Mouse (Mus musculus): ENCODE measurements around the gene Defb9. TPM values are rescaled to one million over a fixed set of nuclear protein-coding genes. Genes with fewer than 3 reads are reported as not detected.
"Not testable (repeated sequence)": the region's sequence is repeated elsewhere in the genome, so short reads cannot be mapped to it uniquely, and the experiment has no call there.

Gene Defb9
- total RNA-seq (2021) = not detected
- polyA plus RNA-seq (2012; rRNA removed) = not detected in 2 replicates
- long read RNA-seq = 0 reads

DNA sequence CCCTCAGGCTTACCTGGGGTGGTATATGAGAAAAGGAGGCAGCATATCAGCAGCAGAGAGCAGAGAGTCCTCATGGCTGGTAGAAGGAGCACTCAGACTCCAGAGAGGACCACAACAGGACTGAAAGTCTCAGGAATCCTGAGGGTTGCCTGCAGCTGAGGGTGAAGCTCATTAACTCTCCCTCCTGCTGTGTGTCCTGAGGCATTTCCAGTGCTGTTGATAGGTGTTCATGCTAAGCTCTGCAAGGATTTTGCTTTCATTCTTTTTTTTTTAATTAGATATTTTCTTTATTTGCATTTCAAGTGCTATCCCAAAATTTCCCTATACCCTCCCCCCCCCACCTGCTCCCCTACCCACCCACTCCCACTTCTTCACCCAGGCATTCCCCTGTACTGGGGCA lies at the start of gene Defb9:
TSS of gene Defb9 (minus strand) at position 101 of the 400 bp plus-strand sequence.
- H3K4me3 ChIP-seq; H3K79me2 ChIP-seq (replicated peaks; ENCODE audit: control insufficient read depth, insufficient read depth, low read length); H3K27me3 ChIP-seq (ENCODE audit: control insufficient read depth, insufficient read depth, low read length); H3K4me1 ChIP-seq (ENCODE audit: control insufficient read depth, insufficient read depth, low read length); H3K9ac ChIP-seq (ENCODE audit: low read depth, low read length); H3K36me3 ChIP-seq (ENCODE audit: control insufficient read depth, insufficient read depth, low read length); DNase-seq; intact Hi-C loops (cut with DNase I); H3K27ac ChIP-seq: not testable (repeated sequence)

DNA sequence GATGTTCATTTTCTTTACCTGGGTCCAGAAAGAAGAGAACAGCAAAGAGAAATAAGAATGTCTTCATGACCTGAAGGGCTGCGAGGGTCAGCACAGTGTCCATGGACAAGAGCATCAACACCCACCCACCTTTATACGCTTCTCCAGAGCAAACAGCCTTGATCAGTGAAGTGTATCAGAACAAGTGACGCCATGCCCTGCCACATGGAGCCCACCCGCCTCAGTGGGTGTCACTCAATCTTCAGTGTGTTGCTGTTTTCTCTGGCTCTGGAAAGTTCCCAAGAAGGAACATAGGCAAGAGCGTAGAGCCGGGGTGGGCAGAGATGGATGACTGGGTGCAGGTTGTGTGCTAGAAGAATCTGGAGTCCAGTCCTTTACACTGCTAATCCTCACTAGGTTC lies 47.4 kb upstream of the Defb9 start, which contains the start of gene Defb15:
TSS of gene Defb15 (minus strand) at position 101 of the 400 bp plus-strand sequence.
- intact Hi-C loops (cut with DNase I) = no loop called here
- Histone ChIP-seq H3K27me3 (ENCODE audit: control insufficient read depth, insufficient read depth, low read length) (no peaks in the 10 kb centered on the region), H3K9ac (ENCODE audit: low read depth, low read length) (no peak within 1 kb of the TSS), H3K79me2 (replicated peaks; ENCODE audit: control insufficient read depth, insufficient read depth, low read length) (no peaks in the 10 kb centered on the region), H3K4me1 (ENCODE audit: control insufficient read depth, insufficient read depth, low read length) (no peaks in the 10 kb centered on the region), H3K36me3 (ENCODE audit: control insufficient read depth, insufficient read depth, low read length) (no peaks in the 10 kb centered on the region), H3K4me3 (no peak within 1 kb of the TSS), H3K27ac (no peak within 1 kb of the TSS)
- no peak for TF ChIP-seq POLR2A (IDR thresholded peaks at IDR 0.05; ENCODE audit: insufficient read depth, low read depth, low read length)
- no peak for TF ChIP-seq CTCF (IDR thresholded peaks at IDR 0.05)
- TF ChIP-seq EP300 (IDR thresholded peaks at IDR 0.05; ENCODE audit: insufficient read depth, low read depth, low read length) = no peak
- DNase-seq = no peak
- 86% methylated on average over 6 of the region's 6 CpGs for WGBS

DNA sequence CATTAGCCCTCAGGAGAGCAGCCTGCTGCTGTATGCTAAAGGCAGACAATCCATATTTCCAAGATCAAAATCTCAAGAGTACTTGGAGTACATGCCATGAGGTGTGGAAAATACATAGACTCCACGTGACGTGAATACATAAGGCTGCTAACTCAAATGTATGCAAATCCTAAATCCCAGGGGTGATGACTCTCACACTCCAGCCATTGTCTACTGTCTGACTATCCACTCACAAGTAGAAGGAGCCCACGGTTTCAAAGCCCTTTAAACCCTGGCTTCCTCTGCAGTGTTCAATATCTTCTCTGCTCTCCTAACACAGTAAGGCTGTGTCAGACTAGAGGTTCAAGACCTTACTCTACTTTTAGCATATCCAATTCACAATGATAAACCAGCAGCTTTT lies 45.5 kb upstream of the Defb9 start:
- H3K27me3 ChIP-seq (ENCODE audit: control insufficient read depth, insufficient read depth, low read length); DNase-seq; intact Hi-C loops (cut with DNase I); H3K36me3 ChIP-seq (ENCODE audit: control insufficient read depth, insufficient read depth, low read length); H3K27ac ChIP-seq; H3K4me1 ChIP-seq (ENCODE audit: control insufficient read depth, insufficient read depth, low read length); H3K4me3 ChIP-seq; H3K79me2 ChIP-seq (replicated peaks; ENCODE audit: control insufficient read depth, insufficient read depth, low read length); H3K9ac ChIP-seq (ENCODE audit: low read depth, low read length): not testable (repeated sequence)
- WGBS = 65% methylated on average over 3 of the region's 3 CpGs

DNA sequence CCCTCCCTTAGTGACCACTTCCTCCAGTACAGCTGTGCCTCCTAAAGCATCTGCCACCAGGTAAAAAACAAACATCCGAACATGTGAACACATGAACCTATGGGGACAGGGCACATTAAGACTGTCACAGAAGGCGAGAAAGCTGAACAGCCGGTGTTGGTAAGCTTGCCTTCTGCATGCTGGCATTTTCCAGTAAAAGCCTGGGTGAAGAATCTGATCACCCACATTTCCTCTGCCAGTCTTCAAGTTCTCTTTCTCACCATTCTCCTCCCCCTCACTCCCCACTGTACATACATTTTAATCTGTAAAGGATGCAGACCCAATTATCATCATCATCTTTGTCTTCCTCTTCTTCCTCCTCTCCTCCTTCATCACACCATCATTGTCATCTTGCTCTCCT lies 30.4 kb upstream of the Defb9 start:
- Histone ChIP-seq H3K4me3 (no peak overlapping the region), H3K27ac (no peak overlapping the region), H3K79me2 (replicated peaks; ENCODE audit: control insufficient read depth, insufficient read depth, low read length) (no peaks in the 10 kb centered on the region), H3K4me1 (ENCODE audit: control insufficient read depth, insufficient read depth, low read length) (no peaks in the 10 kb centered on the region), H3K36me3 (ENCODE audit: control insufficient read depth, insufficient read depth, low read length) (no peaks in the 10 kb centered on the region), H3K9ac (ENCODE audit: low read depth, low read length) (no peak overlapping the region), H3K27me3 (ENCODE audit: control insufficient read depth, insufficient read depth, low read length) (no peaks in the 10 kb centered on the region)
- intact Hi-C loops (cut with DNase I) = no loop called here
- TF ChIP-seq POLR2A (IDR thresholded peaks at IDR 0.05; ENCODE audit: insufficient read depth, low read depth, low read length) (no peak), CTCF (IDR thresholded peaks at IDR 0.05) (no peak), EP300 (IDR thresholded peaks at IDR 0.05; ENCODE audit: insufficient read depth, low read depth, low read length) (no peak)
- 73% methylated on average over 3 of the region's 3 CpGs for WGBS
- no peak for DNase-seq

DNA sequence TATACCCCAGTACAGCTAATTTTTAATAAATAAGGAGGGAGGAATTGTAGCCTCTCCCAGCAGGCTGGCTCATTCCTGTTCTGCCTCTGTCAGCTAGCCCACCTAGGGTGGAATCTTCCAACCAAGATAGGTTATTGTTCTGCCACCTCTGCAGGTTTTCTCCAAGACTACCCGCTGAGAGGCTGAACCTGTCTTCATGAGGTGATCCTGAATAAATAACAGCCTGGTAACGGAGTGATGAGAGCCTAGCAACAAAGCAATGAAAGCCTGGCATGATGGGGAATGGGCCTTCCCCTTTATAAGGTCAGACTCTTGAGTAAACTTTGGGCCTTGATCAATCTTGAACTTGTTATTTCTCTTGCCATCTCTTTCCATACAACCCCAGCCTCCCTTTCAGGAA lies 27.3 kb upstream of the Defb9 start:
- no peak overlapping the region for H3K4me3 ChIP-seq
- no peaks in the 10 kb centered on the region for H3K4me1 ChIP-seq (ENCODE audit: control insufficient read depth, insufficient read depth, low read length)
- 33% methylated on average over 2 of the region's 2 CpGs for WGBS
- no peaks in the 10 kb centered on the region for H3K36me3 ChIP-seq (ENCODE audit: control insufficient read depth, insufficient read depth, low read length)
- H3K27me3 ChIP-seq (ENCODE audit: control insufficient read depth, insufficient read depth, low read length) = no peaks in the 10 kb centered on the region
- no peak for DNase-seq
- H3K27ac ChIP-seq = no peak overlapping the region
- H3K79me2 ChIP-seq (replicated peaks; ENCODE audit: control insufficient read depth, insufficient read depth, low read length) = no peaks in the 10 kb centered on the region
- no peak for TF ChIP-seq EP300 (IDR thresholded peaks at IDR 0.05; ENCODE audit: insufficient read depth, low read depth, low read length)
- TF ChIP-seq POLR2A (IDR thresholded peaks at IDR 0.05; ENCODE audit: insufficient read depth, low read depth, low read length) = no peak
- no peak for TF ChIP-seq CTCF (IDR thresholded peaks at IDR 0.05)
- intact Hi-C loops (cut with DNase I) = no loop called here
- H3K9ac ChIP-seq (ENCODE audit: low read depth, low read length) = no peak overlapping the region

DNA sequence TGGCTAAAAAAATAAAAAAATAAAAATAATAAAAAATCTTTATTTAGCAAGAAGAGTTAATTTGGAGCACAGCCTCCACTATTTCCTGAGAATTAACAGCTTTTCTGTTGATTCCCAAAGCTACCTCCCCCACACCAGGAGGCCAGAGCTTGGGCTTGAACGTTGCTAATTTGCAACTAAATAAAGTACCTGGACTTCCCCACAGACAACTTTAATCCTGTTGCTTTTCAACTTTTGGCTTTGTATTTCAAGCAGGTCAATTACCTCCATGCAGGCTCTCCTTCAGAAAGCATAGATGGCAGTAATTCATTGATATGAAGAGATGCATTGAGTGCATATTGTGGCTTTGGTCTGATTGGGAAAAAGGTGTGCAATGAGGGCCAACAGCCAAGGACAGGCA lies 26.7 kb upstream of the Defb9 start:
- DNase-seq = no peak
- 4% methylated on average over 1 of the region's 1 CpGs for WGBS
- H3K27me3 ChIP-seq (ENCODE audit: control insufficient read depth, insufficient read depth, low read length) = no peaks in the 10 kb centered on the region
- H3K36me3 ChIP-seq (ENCODE audit: control insufficient read depth, insufficient read depth, low read length) = no peaks in the 10 kb centered on the region
- intact Hi-C loops (cut with DNase I) = no loop called here
- no peak overlapping the region for H3K4me3 ChIP-seq
- TF ChIP-seq CTCF (IDR thresholded peaks at IDR 0.05) (no peak), EP300 (IDR thresholded peaks at IDR 0.05; ENCODE audit: insufficient read depth, low read depth, low read length) (no peak), POLR2A (IDR thresholded peaks at IDR 0.05; ENCODE audit: insufficient read depth, low read depth, low read length) (no peak)
- H3K79me2 ChIP-seq (replicated peaks; ENCODE audit: control insufficient read depth, insufficient read depth, low read length) = no peaks in the 10 kb centered on the region
- no peak overlapping the region for H3K9ac ChIP-seq (ENCODE audit: low read depth, low read length)
- no peaks in the 10 kb centered on the region for H3K4me1 ChIP-seq (ENCODE audit: control insufficient read depth, insufficient read depth, low read length)
- H3K27ac ChIP-seq = no peak overlapping the region

DNA sequence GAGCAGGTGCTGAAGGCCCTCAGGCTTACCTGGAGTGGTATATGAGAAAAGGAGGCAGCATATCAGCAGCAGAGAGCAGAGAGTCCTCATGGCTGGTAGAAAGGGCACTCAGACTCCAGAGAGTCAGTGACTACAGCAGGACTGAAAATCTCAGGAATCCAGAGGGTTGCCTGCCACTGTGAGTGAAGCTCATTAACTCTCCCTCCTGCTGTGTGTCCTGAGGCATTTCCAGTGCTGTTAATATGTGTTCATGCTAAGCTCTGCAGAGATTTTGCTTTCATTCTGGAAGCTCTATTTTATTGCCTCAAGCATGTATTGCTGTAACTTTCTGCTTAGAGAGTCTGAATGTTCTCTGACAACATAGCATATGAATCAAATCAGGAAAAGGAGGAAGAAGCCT lies 21.1 kb upstream of the Defb9 start, which contains the start of gene Defb11:
TSS of gene Defb11 (minus strand) at position 123 of the 400 bp plus-strand sequence.
- intact Hi-C loops (cut with DNase I); H3K27me3 ChIP-seq (ENCODE audit: control insufficient read depth, insufficient read depth, low read length); H3K4me1 ChIP-seq (ENCODE audit: control insufficient read depth, insufficient read depth, low read length); H3K27ac ChIP-seq; DNase-seq; H3K4me3 ChIP-seq; H3K36me3 ChIP-seq (ENCODE audit: control insufficient read depth, insufficient read depth, low read length); H3K79me2 ChIP-seq (replicated peaks; ENCODE audit: control insufficient read depth, insufficient read depth, low read length); H3K9ac ChIP-seq (ENCODE audit: low read depth, low read length): not testable (repeated sequence)

DNA sequence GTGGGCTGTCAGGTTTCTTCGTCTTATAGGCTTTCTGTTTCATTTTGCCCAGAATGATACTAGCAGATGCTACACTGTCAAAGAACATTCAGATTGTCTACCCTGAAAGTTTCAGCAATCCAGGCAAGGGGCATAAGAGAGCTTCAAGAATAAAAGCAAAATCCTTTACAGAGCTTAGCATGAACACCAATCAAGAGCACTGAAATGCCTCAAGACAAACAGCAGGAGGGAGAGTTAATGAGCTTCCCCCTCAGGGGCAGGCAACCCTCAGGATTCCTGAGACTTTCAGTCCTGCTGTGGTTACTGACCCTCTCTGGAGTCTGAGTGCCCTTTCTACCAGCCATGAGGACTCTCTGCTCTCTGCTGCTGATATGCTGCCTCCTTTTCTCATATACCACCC lies 26.6 kb downstream of the Defb9 start, which contains the start of gene Defb10:
TSS of gene Defb10 (plus strand) at position 316 of the 400 bp plus-strand sequence.
- H3K27ac ChIP-seq; H3K79me2 ChIP-seq (replicated peaks; ENCODE audit: control insufficient read depth, insufficient read depth, low read length); H3K4me3 ChIP-seq; H3K9ac ChIP-seq (ENCODE audit: low read depth, low read length); H3K27me3 ChIP-seq (ENCODE audit: control insufficient read depth, insufficient read depth, low read length); H3K36me3 ChIP-seq (ENCODE audit: control insufficient read depth, insufficient read depth, low read length); DNase-seq; H3K4me1 ChIP-seq (ENCODE audit: control insufficient read depth, insufficient read depth, low read length); intact Hi-C loops (cut with DNase I): not testable (repeated sequence)
- 41% methylated on average over 1 of the region's 1 CpGs for WGBS

All from heart, adult 2 months (tissue).